Mouse (Mus musculus) kidney, postnatal 36 days (tissue): ENCODE data around the gene Gm12355.

Experiments
- DNase-seq, 2 experiments: peaks; one replicate each; pipeline ENCODE4 v3.0.0; 2021 to 2022; ENCODE audit warnings: mixed read lengths in 2 of 2

Gene Gm12355

DNA sequence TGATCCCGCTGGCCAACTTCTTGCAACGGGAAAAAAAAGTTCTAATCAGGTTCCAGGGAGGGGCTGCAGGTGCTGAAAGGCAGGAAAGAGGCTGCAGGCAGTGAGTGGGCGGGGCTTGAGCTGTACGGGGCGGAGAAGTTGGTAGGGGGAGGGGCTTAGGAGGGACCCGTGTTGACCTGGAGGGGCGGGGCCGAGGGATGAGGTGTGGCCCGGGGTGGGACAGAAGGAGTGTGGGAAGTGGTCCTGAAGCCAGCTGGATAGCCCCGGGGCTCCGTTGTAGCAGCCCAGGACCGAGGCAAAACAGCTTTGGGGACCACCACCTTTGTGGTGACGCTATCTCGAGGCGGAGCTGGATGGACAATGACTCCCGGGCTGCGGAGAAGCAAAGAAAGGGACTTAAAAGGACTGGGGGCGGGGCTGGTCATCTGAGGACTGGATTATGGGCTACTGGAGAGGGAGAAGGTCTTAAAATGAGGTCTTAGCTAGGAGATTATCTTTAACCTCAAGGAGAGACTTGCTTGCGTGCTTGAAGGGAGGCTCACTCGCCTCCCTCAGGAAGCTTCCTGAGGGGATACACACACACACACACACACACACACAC lies 23.3 kb downstream of the Gm12355 start:
- peak in 1 of 2 experiments; percentile 44 for DNase-seq

DNA sequence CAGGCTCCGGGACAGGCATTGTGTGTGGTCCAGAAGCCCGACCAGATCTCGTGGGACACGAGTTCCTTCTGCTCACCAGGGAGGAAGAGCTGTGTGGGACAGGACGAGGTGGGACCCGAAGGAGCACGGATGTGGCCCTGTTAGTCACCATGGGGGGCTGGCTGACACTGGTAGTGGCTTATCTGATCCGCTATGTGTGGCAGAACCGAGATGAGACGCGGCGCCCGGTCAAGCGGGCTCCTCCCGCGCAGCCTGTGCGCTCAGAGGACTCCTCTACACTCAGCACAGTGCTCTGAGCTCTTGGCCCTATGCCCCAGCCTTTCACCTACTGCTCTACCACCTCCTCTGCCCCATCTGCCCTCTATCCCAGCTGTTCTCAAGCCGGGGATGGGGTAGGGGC lies 26.2 kb downstream of the Gm12355 start:
- DNase-seq: no peak

DNA sequence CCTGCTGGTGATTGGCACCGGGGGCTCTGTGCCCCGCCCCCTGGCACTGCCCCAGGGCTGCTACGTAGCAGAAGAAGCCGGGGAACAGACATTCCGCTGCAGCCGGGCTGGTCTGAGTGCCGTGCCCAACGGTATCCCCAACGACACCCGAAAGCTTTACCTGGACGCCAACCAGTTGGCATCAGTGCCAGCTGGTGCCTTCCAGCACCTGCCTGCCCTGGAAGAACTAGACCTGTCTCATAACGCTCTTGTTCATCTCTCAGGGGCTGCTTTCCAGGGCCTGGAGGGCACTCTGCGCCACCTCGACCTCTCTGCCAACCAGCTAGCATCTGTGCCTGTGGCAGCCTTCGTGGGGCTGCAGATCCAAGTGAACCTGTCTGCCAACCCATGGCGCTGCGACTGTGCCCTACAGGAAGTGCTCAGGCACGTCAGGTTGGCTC lies 26.6 kb downstream of the Gm12355 start:
- no peak for DNase-seq

DNA sequence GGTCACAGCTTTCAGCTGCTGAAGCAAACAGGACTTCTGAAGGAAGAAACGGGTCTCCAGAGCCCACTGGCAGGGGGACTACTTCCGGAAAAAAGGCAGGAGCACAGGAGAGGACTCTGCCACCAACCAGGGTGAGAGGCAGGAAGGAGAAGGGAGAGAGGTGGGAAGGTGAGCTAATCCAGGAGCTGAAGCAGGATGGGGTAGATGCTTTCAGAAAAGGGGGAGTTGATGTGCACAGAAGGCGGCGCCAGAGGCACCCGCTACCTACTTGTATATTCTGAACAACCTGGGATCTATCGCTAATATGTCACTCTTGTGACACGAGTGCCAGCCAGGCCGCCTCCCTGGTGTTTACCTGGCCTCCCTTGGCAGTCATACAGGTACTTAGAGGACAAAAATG lies 27.5 kb downstream of the Gm12355 start, which contains the start of gene Lrrc3c:
Gene Lrrc3c, plus strand, starts transcription at position 301 of the 400 bp plus-strand sequence.
- DNase-seq: no peak

DNA sequence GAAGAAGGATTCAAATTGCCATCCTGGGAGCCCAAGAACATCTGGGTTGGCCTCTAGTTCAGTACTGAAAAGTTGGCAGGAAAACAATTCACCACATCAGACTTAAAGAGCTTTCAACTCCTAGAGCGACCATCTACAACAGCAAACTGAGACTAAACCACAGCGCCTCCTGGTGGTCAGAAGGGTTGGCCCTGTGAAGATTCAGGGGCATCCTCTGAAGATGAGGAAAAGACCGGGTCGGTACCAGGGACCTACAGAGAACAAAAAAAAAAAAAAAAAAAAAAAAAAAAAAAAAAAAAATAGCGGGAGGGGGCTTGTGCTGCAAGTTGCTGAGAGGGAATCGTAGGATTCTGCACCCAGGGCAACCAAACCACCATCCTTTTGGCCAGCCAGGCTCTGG lies 28.1 kb downstream of the Gm12355 start:
- peak; percentile 50 to 83 for DNase-seq

DNA sequence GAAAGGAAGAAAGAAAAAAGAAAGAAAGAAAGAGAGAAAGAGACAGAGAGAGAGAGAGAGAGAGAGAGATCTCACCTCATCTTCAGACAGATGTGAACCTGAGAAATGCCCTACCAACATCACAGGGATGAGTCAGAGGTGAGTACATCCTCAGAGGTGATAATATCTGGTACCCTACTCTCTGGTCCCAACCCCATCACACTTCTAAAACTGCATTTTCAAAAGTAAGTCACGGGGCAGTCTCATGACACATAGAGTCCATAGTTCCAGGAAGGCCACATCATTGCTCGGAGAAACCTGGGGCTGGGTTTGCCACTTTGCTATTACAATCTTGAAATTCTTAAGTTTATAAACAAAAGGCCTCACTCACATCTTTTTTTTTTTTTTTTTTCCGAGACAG lies 29.5 kb downstream of the Gm12355 start:
- no peak for DNase-seq

DNA sequence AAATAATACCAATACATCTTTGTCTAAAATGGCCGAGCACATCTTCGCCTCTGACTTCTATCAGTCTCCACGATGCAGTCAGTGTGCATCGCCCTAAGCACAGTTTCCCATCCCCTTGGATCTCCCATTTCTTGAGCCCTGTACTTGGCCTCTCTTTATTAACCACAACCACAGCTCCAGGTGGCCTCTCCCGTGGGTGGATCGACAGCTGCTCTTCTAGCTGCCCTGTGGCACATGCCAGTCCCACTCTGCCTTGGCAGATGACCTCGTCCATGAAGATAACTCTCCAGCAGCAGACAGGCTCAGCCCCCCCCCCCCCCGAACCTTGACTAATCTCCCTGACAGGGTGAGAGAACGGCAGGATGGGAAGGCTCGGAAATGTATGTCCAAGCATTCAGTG lies 30.0 kb downstream of the Gm12355 start:
- DNase-seq: no peak

DNA sequence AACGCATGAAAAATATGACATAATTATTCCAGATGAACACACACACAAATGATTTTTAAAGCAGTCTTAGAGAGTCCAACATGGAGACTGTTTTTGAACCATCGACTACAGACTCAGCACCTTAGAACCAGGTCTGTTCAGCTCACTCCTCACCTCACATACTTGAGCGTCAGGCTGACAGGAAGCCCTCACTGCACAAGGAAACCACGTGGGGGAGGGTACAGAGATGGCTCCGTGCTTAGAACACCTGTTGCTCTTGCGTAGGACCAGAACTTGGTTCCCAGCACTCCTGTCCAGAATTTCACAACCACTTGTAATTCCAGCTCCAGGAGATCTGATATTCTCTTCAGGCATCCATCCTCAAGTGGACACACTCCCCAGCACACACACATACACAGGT lies 30.4 kb downstream of the Gm12355 start:
- DNase-seq: no peak

DNA sequence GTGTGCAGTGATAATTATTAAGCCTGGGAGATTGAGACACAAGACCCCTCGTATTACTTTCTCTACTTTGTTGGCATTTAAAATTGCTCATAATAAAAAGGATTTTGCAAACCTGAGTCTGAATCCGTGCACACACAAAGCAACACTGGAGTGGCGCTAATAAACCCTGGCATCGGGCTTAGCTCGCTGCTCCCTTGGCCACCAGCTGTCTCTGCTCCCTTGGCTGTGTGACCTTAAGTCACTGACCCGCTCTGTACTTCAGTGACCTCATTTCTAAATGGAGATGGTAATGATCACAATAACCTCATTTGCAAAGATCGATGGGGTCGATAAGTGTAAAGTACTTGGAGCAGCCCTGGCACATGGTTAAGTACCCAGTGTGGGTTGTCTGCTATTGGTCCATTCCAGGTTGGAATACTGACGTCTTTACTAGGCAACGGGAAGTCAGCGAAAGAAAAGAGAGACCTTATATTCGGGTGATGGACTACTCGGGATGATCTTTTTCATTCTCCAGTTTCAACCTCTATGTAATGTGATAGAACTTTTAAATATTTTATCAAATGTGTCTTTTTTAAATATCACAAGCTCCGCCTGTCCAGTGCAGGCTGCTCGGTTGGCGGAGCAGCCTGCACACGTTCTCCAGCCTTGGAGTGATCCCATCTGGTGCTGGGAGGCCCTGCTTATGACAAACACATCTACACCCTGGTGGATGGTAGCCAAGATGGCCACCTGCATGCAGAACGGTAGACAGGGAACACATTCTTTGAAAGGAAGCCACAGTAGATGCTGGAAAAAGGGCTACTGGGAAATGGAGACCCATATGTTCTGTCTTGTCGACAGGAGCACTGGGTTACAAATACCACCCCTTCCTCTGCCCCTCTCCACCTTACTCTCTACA lies 34.7 kb downstream of the Gm12355 start:
- peak; percentile 14 to 32 for DNase-seq

DNA sequence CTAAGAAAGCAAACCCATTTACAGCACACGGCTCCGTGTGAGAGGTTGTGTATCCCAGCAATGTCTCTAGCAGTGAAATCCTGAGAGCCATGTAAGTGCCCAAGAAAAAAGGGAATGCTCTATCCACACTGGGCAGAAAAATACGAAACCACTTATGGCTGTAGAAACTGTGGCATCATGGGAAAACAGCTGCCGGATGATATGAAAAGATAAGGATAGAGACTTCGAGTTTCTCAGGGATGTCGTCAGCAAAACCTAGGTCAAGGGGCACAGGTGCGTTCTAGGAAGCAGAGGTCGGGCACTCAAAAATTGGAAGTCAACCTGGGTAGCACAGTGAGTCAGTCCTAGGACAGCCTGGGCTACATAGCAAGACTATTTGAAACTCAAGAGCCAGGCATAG lies 36.2 kb downstream of the Gm12355 start:
- no peak for DNase-seq

DNA sequence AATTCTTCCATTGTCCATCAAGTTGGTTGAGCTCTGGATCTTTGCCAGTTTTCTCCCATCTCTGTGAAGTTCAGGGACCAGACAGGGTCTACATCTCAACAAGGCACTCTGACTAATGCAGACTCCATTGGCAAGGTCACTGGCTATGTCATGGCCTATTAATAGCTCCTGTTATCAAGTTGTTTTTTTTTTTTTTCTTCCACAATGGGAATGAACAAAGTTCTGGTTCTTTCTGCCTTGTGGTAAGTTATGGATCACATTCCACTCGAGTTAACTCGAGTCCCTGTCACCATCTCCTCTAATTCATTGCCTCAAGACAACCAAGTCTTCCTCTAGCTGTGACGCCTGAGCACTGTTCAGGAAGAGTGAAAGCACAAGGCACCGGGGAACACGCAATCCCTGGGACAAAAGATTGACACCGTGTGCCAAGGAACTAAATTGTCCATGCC lies 36.6 kb downstream of the Gm12355 start:
- DNase-seq: no peak

DNA sequence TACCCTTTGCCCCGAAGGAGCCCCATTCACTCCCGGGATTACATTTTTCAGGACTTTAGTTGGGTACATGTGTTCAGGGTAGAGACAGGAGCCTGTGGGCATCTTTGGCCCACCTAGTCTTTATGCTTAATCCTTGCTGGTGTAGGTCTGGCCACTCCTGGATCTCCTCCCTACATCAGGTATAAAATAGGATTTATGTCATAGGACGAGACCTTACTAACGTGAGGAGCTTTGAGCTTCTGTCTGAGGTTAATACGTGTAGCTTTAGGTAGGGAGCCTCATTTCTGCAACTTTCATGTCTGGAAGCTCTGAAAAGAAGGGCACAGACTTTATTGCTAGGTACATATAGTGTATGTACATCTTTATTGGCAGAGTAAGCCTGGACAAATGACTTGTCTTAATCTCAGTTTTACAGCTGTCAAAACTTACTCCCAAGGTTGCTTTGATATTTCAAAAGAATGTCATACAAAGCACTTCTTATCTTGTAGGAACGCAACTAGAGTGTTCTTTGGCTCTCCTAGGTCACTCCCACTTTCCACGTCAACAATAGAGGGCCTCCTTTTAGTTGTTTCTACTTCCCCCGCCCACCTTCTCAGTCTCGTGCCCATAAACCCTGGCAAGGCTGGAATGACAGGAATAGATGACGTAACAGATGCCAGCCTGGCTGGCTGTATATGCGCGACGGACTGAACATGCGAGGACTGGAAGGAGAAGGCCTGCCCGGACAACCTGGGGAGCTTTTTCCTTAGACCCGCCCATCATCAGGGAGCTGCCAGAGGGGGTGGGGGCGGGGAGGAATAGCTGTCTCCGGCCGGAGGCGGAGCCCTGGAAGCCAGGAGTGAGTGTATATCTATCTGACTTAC lies 37.5 kb downstream of the Gm12355 start:
- peak; percentile 83 to 84 for DNase-seq

DNA sequence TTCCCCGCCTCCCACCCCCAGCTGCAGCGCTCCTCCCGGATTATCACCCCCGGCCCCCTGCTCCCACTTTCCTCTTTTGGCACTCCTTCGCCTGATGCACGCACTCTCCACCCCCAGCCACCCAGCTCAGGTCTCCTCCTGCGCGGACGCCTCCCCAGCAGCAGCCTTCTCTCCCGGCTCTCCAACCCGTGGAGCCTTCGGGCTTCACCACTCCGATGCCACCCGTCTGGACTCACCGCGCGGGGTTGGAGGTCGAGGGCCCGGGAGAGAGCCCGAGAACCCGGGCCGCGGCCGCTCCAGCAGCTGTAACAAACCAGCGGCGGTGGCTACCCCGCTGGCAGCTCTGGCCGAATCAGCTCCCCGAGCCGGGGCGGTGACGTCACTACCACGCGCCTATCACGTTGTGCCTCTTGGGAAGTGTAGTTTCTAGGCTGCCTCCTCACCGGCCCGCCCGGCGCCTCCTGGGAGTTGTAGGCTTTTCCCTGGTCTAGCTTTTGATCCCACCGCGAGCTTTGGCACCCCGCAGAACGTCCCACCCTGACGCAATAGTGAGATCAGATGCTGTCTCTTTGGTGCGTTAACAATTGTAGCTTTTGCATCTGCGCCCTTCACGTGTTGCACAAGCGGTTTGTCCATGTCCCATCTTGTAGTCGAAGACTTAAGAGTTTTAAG lies 38.4 kb downstream of the Gm12355 start, which contains the start of gene Ormdl3:
Gene Ormdl3, minus strand, starts transcription at position 477 of the 672 bp plus-strand sequence.
- DNase-seq: peak; percentile 99 to 100

DNA sequence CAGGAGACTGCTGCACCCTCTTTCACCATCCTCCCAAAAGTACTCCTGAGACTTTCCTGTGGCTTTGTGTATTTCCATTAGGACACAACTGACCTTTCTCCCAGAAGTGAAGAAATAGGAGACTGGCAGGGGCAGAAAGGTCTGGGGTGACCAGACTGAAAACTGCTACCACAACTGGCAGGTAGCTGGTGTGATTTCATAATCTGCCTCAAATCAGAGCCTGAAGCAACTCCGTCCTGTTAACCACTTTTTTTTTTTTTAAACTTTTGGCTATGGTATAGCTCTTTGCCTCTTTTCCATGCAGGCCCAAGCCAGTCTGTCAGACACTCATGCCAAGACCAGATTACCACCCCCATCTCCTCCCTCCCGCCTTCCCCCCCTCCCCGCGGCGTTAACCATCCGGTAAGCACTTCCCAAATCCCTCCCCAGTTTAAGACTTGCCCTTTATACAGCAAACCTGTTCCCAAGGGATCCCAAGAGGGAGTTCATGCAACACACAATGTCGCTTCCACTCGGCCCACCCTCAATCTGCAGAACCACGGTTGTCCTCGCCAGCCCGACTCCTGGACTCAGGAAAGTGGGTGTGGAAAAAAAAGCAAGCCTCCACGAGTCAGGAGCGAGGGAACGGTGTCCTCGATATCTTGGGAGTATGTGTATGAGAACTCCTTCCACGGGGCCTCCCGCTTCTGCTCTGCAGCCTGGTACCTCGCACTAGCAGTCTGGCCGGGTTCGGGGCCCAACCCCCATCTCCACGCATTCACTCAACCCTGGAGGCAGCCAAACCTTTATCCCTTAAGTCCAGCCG lies 39.2 kb downstream of the Gm12355 start:
- peak in 1 of 2 experiments; percentile 56 for DNase-seq

DNA sequence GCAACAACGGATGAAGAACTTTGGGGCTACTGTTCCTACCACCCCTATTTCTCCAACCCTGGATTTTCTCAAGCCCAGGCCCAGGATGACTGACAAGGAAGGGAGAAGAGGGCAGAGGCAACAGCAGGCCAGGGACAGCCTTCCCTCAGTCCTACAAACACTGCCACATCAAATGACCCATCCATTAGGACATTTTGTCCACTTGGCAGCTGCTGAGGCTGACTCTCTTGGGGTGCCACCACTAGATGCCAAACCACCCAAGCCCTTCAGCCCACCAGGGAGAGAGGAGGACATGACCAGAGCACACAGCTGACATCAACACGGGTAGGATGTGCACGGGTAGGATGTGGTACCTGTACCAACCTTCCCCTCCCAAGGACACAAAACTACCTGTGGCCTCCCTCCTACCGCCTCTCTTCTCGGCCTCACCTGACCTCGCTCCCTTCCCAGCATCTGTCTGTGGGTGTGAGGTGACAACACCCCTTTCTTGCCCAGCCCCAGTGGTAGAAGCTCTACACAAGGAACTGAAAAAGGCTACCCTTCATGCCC lies 40.8 kb downstream of the Gm12355 start:
- no peak for DNase-seq

DNA sequence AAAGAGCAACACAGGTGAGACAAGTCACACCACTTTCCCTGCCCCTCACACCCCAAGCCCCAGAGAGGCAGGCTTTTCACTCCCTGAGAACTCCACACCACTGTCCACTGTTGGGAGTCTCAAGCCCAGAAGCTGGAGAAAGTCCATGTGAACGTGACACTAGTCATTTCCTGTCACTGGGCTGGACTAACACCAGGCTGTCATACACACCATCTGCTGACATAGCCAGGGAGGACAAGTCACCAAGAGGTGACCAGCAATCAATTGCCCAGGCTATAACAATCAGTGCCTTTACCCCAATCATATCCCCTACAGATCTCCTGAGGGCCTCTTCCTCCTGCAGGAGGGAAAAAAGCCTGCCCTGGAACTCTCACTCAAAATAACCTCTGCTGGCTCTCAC lies 41.3 kb downstream of the Gm12355 start:
- no peak for DNase-seq

DNA sequence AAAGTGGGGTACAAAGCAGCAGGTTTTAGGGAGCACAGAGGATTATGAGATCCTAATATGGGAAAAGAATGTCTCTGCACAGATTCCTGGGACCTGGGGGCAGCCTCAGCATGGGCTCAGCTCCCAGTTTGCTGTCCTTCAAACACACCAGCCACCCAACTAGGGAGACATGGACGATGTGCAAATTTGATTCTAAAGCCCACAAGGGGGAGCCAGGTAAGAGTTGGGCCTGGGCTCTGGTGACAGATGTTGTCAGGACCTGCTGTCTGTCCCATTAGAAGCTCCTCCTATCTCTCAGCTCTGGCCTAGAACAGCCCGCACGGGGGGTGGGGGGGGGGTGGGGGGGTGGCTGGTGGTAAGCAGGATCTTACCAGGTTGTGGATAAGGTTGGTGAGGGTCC lies 41.9 kb downstream of the Gm12355 start:
- no peak for DNase-seq

DNA sequence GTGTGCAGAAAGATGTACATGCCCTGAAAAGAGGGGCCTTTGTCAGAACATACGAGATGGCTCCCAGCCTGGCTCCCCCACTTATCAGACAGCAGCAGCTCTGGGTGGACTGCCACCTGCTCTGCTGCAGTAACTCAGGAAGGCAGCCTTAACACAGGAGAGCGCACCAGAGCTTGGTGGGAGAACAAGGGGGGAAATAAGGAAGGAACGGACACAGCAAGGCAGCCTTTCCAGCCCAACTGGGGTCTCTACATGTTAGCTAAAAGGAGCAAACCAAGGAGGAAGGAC lies 42.3 kb downstream of the Gm12355 start:
- DNase-seq: no peak

DNA sequence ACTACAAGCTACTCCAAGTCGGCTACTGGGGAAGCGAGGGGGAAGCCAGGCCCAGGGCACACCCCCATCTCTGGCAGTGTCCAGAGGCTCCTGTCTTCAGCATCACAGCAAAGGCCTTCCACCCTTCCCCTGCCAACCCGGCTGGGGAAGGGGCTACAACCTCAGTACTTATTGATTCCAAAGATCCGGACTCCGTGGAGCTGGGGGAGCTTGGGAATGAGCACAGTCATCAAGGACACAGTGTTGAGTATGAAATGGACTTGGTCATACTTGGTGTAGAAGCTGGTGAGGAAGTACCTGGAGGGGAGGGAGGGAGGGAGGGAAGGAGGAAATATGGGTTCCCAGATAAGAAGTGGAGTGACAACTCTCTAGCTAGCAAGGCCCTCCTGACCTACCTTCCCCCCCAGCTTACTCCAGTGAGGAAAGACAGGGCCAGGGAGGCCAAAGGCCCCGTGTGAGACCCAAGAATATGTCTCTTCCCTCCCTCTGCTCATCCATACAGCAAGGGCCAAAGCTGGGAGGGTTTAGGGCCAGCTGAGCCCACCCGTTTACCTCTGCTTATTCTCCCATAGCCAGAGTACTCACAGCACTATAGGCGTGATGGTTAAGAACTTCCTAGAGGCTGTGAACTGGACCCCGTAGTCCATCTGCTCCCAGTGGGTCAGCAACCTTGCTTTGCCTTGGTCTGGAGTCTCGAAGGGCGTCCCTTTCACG lies 42.8 kb downstream of the Gm12355 start:
- no peak for DNase-seq

DNA sequence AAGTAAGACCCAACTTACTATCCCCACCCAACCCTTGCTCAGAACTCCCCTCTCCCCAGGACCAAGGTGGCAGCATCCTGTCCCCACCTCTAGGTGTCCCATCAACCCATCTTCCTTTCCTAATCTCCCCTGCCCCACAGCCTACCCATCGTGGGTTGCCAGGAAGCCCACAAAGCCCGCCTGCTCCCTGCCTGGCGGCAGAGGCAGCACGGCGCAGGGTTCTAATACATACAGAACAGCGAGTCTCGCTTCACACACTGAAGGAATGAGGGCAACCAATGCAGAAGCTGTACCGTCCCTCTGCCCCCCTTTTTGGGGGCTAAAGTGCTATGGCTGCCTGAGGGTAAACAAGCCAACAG lies 43.5 kb downstream of the Gm12355 start:
- no peak for DNase-seq
